Mouse (Mus musculus) lung, postnatal 0 days (tissue): ENCODE measurements at regions not wholly inside any gene's neighbourhood (a gene's known extent, or its start where the extent isn't known, plus 50 kb on each side); places are given as distances from the start of the nearest gene placed in this dataset.

ENCODE experiments used
- CTCF ChIP-seq: IDR thresholded peaks from 2 replicates; pipeline ENCODE4 v1.5.1; 2016; ENCODE audit warnings: antibody characterized with exemption, mild to moderate bottlenecking
- EP300 ChIP-seq: IDR thresholded peaks from 2 replicates; pipeline ENCODE4 v1.6.1; 2016; ENCODE audit warnings: antibody characterized with exemption, mild to moderate bottlenecking, control low read depth

GRCm38 (mm10) chr11:45155782-45156181 lies 538.7 kb downstream of the Ebf1 start:
- no peak for TF ChIP-seq CTCF
- no peak for TF ChIP-seq EP300
